Mouse (Mus musculus) brain, embryonic 14.5 days (tissue): ENCODE data around the gene Gm27029.
A peak's percentile ranks its signal among the peaks of the same experiment; 100 is the strongest.

Experiments
- CTCF ChIP-seq: fragments of 200-500 bp; IDR thresholded peaks from 2 replicates; pipeline ENCODE4 v1.5.1; 2012; ENCODE audit warnings: inconsistent platforms, mild to moderate bottlenecking, moderate library complexity, borderline replicate concordance; ENCODE audit not compliant: insufficient read depth, insufficient read length; ENCODE audit errors: extremely low read depth
- POLR2A ChIP-seq: fragments of 200-500 bp; IDR thresholded peaks from 2 replicates; pipeline ENCODE4 v1.6.1; 2012; ENCODE audit warnings: mild to moderate bottlenecking, inconsistent platforms, borderline replicate concordance; ENCODE audit not compliant: poor library complexity, insufficient read depth, insufficient read length, severe bottlenecking; ENCODE audit errors: extremely low read depth

- TF ChIP-seq POLR2A (peak; percentile 66; the same call in 1 of the 2 replicates), CTCF (peak; percentile 77)
Measured at GRCm38 (mm10) chr11:101442127-101442693, 17.6 kb upstream of the Gm27029 start, which contains the start of gene Rpl27.
